Mouse (Mus musculus) adrenal gland, adult 8-10 months (tissue): ENCODE results near the gene Kif19a. TPM values are rescaled to one million over a fixed set of nuclear protein-coding genes. Genes with fewer than 3 reads are reported as not detected.

Experiments used
- DNase-seq: peaks from one replicate; pipeline ENCODE4 v3.0.0; 2022
- total RNA-seq, 4 experiments: library from RNA; stranded (reverse); gene quantifications; 2 replicates each; pipeline ENCODE4 v1.2.4; 2022

The Kif19a gene
- total RNA-seq, 4 experiments from 2014 or later, result 0.38 to 1.3 (median 0.76) TPM

- DNase-seq, result no peak
Measured at GRCm38 (mm10) chr11:114807686-114808427, 42.7 kb downstream of the Kif19a start.

- DNase-seq, result no peak
Measured at GRCm38 (mm10) chr11:114809371-114809770, 44.2 kb downstream of the Kif19a start.

GRCm38 (mm10) chr11:114810344-114810743 is 45.2 kb downstream of the Kif19a start:
- DNase-seq, result no peak

GRCm38 (mm10) chr11:114812731-114813240 is 47.6 kb downstream of the Kif19a start:
- DNase-seq, result peak; percentile 70

GRCm38 (mm10) chr11:114814873-114815592 is 49.8 kb downstream of the Kif19a start:
- no peak for DNase-seq

- DNase-seq, result no peak
Measured at GRCm38 (mm10) chr11:114816934-114817333, 51.7 kb downstream of the Kif19a start.

GRCm38 (mm10) chr11:114818185-114818584 is 53.0 kb downstream of the Kif19a start:
- no peak for DNase-seq

- DNase-seq, result no peak
Measured at GRCm38 (mm10) chr11:114819110-114819509, 53.9 kb downstream of the Kif19a start.

GRCm38 (mm10) chr11:114820444-114820843 is 55.3 kb downstream of the Kif19a start:
- DNase-seq, result no peak

GRCm38 (mm10) chr11:114821325-114821724 is 56.1 kb downstream of the Kif19a start:
- DNase-seq, result no peak

GRCm38 (mm10) chr11:114822727-114823126 is 57.5 kb downstream of the Kif19a start:
- DNase-seq, result no peak

GRCm38 (mm10) chr11:114823199-114823725 is 58.1 kb downstream of the Kif19a start:
- DNase-seq, result no peak

- DNase-seq, result no peak
Measured at GRCm38 (mm10) chr11:114826686-114827085, 61.5 kb downstream of the Kif19a start.

- DNase-seq, result no peak
Measured at GRCm38 (mm10) chr11:114829499-114830432, 64.6 kb downstream of the Kif19a start.

GRCm38 (mm10) chr11:114830433-114830773 is 65.2 kb downstream of the Kif19a start:
- no peak for DNase-seq

- no peak for DNase-seq
Measured at GRCm38 (mm10) chr11:114833166-114833565, 68.0 kb downstream of the Kif19a start.

Other genes with a start within 250 kb of the Kif19a start
- 1,000 to 10,000 TPM; 1,051 to 1,434 (median 1,137) TPM for gene Rpl38, start 96.9 kb upstream of the Kif19a start, total RNA-seq
- gene Ttyh2, start 90.0 kb upstream of the Kif19a start, total RNA-seq, result 100 to 1,000 TPM in 2 of 4 experiments, 10 to 100 TPM in 2; 75.1 to 107 (median 88.6) TPM
- under 1 TPM; 0.38 to 0.51 (median 0.42) TPM for gene Dnaic2, start 38.0 kb upstream of the Kif19a start, total RNA-seq
- gene Btbd17, start 30.6 kb downstream of the Kif19a start, total RNA-seq, result not detected
- gene Gpr142, start 33.5 kb downstream of the Kif19a start, total RNA-seq, result not detected
- gene Gprc5c, start 85.8 kb downstream of the Kif19a start, total RNA-seq, result 1 to 10 TPM; 4.3 to 7.7 (median 4.6) TPM
- 1 to 10 TPM; 1.1 to 3.9 (median 3.3) TPM for gene Cd300a, start 124.7 kb downstream of the Kif19a start, total RNA-seq
- 1 to 10 TPM; 1.3 to 3.1 (median 1.7) TPM for gene Cd300lb, start 169.0 kb downstream of the Kif19a start, total RNA-seq
- not detected for gene Cd300c, start 203.8 kb downstream of the Kif19a start, total RNA-seq
- gene Cd300ld, start 224.5 kb downstream of the Kif19a start, total RNA-seq, result 1 to 10 TPM; 1.6 to 3.1 (median 2.1) TPM
- 10 to 100 TPM in 1 of 4 experiments, 1 to 10 TPM in 3; 3.7 to 11.4 (median 7.5) TPM for gene Cd300c2, start 236.5 kb downstream of the Kif19a start, total RNA-seq